In genomic region chr15:86367247-86367646, GRCm38 (mm10) we compare ENCODE assay signal across 19 mouse cellular contexts.
DNase-seq lines count a peak whose midpoint lies in the region; ATAC-seq and TF ChIP-seq lines count a peak whose summit lies in the region.
"Had no signal": no experiment of that assay in that cellular context is flagged by ENCODE, and none has a peak within 500 bp of the region (broad histone marks: within the 10 kb centered on the region; RNA-seq: fewer than 3 reads in every experiment).

No protein-coding gene starts in this region.

- H3K27me3 ChIP-seq in heart, postnatal 0 days (ENCODE audit: control insufficient read depth, insufficient read depth, low read length), result no peaks in the 10 kb centered on the region
- peaks cover 13% of the 10 kb centered on the region; the same call in 1 of the 2 replicates for H3K27me3 ChIP-seq in heart, embryonic 12.5 days (replicated peaks)
- no peaks in the 10 kb centered on the region for H3K27me3 ChIP-seq in lung, embryonic 14.5 days (ENCODE audit: insufficient read depth, low read length)
- no peaks in the 10 kb centered on the region for H3K27me3 ChIP-seq in lung, embryonic 16.5 days (ENCODE audit: control insufficient read depth, insufficient read depth, low read depth, low read length)
- H3K27me3 ChIP-seq: embryonic facial prominence, embryonic 13.5 days had no signal

- H3K4me2 ChIP-seq in heart, postnatal 0 days (ENCODE audit: low read depth, low read length), result no peak overlapping the region
- H3K4me2 ChIP-seq in heart, embryonic 12.5 days, result no peak overlapping the region
- H3K4me2 ChIP-seq in lung, embryonic 14.5 days, result no peak overlapping the region
- no peak overlapping the region for H3K4me2 ChIP-seq in lung, embryonic 16.5 days (ENCODE audit: low read depth, low read length)
- H3K4me2 ChIP-seq: embryonic facial prominence, embryonic 13.5 days had no signal

- DNase-seq in heart, postnatal 0 days (ENCODE audit: low spot score), result peak; percentile 10
- peak; percentile 74 for DNase-seq in lung, embryonic 14.5 days
- DNase-seq in lung, adult 2 months, result no peak
- DNase-seq in brain, embryonic 14.5 days (ENCODE audit: low read depth), result peak; percentile 65
- no peak for DNase-seq in cerebellum, adult 18-20 months
- DNase-seq: cerebellum, postnatal 25 days; gastrocnemius, adult 2 months; heart, adult 2 months; kidney, adult 18-20 months; kidney, postnatal 36 days; liver; thymus, postnatal 25 days had no signal

- no peaks in the 10 kb centered on the region for H3K9me3 ChIP-seq in heart, postnatal 0 days (replicated peaks; ENCODE audit: control insufficient read depth, low read length)
- H3K9me3 ChIP-seq in heart, embryonic 12.5 days (replicated peaks), result no peaks in the 10 kb centered on the region
- no peaks in the 10 kb centered on the region for H3K9me3 ChIP-seq in lung, embryonic 14.5 days (ENCODE audit: low read depth, low read length)
- no peaks in the 10 kb centered on the region for H3K9me3 ChIP-seq in lung, embryonic 16.5 days (ENCODE audit: control insufficient read depth, low read length)
- H3K9me3 ChIP-seq: embryonic facial prominence, embryonic 13.5 days had no signal

- no peak for TF ChIP-seq POLR2A in lung, adult 2 months (IDR thresholded peaks at IDR 0.05; ENCODE audit: borderline replicate concordance, extremely low read depth, low read depth, low read length)
- no peak for TF ChIP-seq POLR2A in brain, embryonic 14.5 days (IDR thresholded peaks at IDR 0.05; ENCODE audit: borderline replicate concordance, extremely low read depth, insufficient read depth, insufficient read length, poor library complexity, severe bottlenecking)

- H3K9ac ChIP-seq in heart, postnatal 0 days (replicated peaks; ENCODE audit: low read depth, low read length), result no peak overlapping the region
- no peak overlapping the region for H3K9ac ChIP-seq in heart, embryonic 12.5 days
- H3K9ac ChIP-seq in lung, embryonic 14.5 days, result no peak overlapping the region
- no peak overlapping the region for H3K9ac ChIP-seq in lung, embryonic 16.5 days (ENCODE audit: low read length)
- H3K9ac ChIP-seq: embryonic facial prominence, embryonic 13.5 days had no signal

- 60% methylated on average over 8 of the region's 8 CpGs for WGBS in heart, postnatal 0 days
- WGBS in heart, embryonic 12.5 days, result 70% methylated on average over 8 of the region's 8 CpGs
- WGBS in lung, embryonic 14.5 days, result 50% methylated on average over 8 of the region's 8 CpGs
- WGBS in lung, adult 2 months, result 59% methylated on average over 8 of the region's 8 CpGs
- 55% methylated on average over 8 of the region's 8 CpGs for WGBS in lung, embryonic 16.5 days

- H3K27ac ChIP-seq in heart, postnatal 0 days (ENCODE audit: low read depth), result no peak overlapping the region
- no peak overlapping the region for H3K27ac ChIP-seq in heart, embryonic 12.5 days (ENCODE audit: poor library complexity, severe bottlenecking)
- no peak overlapping the region for H3K27ac ChIP-seq in lung, embryonic 14.5 days (ENCODE audit: low read depth)
- H3K27ac ChIP-seq in lung, embryonic 16.5 days (ENCODE audit: low read length), result no peak overlapping the region
- H3K27ac ChIP-seq: embryonic facial prominence, embryonic 13.5 days; gastrocnemius, adult 2 months; heart, adult 2 months; left cerebral cortex, adult 2 months; stomach, postnatal 0 days had no signal

- H3K4me1 ChIP-seq in heart, postnatal 0 days (ENCODE audit: control insufficient read depth, insufficient read depth), result peaks cover 5% of the 10 kb centered on the region
- peaks cover 13% of the 10 kb centered on the region for H3K4me1 ChIP-seq in heart, embryonic 12.5 days (replicated peaks)
- 0 out of 2 replicates have a peak, but pooled peaks cover 5% of the 10 kb centered on the region for H3K4me1 ChIP-seq in lung, embryonic 14.5 days (ENCODE audit: insufficient read depth)
- no peaks in the 10 kb centered on the region for H3K4me1 ChIP-seq in lung, adult 2 months (ENCODE audit: control insufficient read depth, insufficient read depth, low read length)
- H3K4me1 ChIP-seq in lung, embryonic 16.5 days (replicated peaks; ENCODE audit: control insufficient read depth, insufficient read depth, low read length), result peaks cover 2% of the 10 kb centered on the region; the same call in 1 of the 2 replicates
- H3K4me1 ChIP-seq: embryonic facial prominence, embryonic 13.5 days had no signal

- no peak for TF ChIP-seq CTCF in heart, postnatal 0 days (IDR thresholded peaks at IDR 0.05; ENCODE audit: low read depth)
- no peak for TF ChIP-seq CTCF in lung, embryonic 14.5 days (IDR thresholded peaks at IDR 0.05; ENCODE audit: low read depth)
- no peak for TF ChIP-seq CTCF in lung, adult 2 months (IDR thresholded peaks at IDR 0.05; ENCODE audit: insufficient read depth, low read length)
- TF ChIP-seq CTCF in brain, embryonic 14.5 days (IDR thresholded peaks at IDR 0.05; ENCODE audit: borderline replicate concordance, extremely low read depth, insufficient read depth, insufficient read length), result no peak

- H3K4me3 ChIP-seq in heart, postnatal 0 days (ENCODE audit: low read depth, low read length), result no peak overlapping the region
- H3K4me3 ChIP-seq in heart, embryonic 12.5 days, result no peak overlapping the region
- H3K4me3 ChIP-seq in lung, embryonic 14.5 days (ENCODE audit: low read depth, low read length), result no peak overlapping the region
- no peak overlapping the region for H3K4me3 ChIP-seq in lung, adult 2 months (replicated peaks; ENCODE audit: extremely low read depth, low read depth, low read length)
- no peak overlapping the region for H3K4me3 ChIP-seq in lung, embryonic 16.5 days (ENCODE audit: low read length)
- H3K4me3 ChIP-seq: embryonic facial prominence, embryonic 13.5 days; gastrocnemius, adult 2 months; heart, adult 2 months; left cerebral cortex, adult 2 months; myocyte had no signal

- ATAC-seq in heart, postnatal 0 days (ENCODE audit: insufficient read depth, low read depth), result no peak
- no peak for ATAC-seq in heart, embryonic 12.5 days (ENCODE audit: insufficient number of reproducible peaks, low FRiP score)
- ATAC-seq in lung, embryonic 14.5 days (ENCODE audit: insufficient read depth), result peak; percentile 83
- peak; percentile 79 for ATAC-seq in lung, embryonic 16.5 days (ENCODE audit: low read depth)
- ATAC-seq in megakaryocyte, adult 5-6 weeks (ENCODE audit: poor library complexity, severe bottlenecking), result no peak

- TF ChIP-seq EP300 in heart, postnatal 0 days (IDR thresholded peaks at IDR 0.05; ENCODE audit: low read depth), result no peak

- no peaks in the 10 kb centered on the region for H3K36me3 ChIP-seq in heart, postnatal 0 days (replicated peaks; ENCODE audit: control insufficient read depth, insufficient read depth, low read length)
- no peaks in the 10 kb centered on the region for H3K36me3 ChIP-seq in heart, embryonic 12.5 days
- no peaks in the 10 kb centered on the region for H3K36me3 ChIP-seq in lung, embryonic 14.5 days (ENCODE audit: insufficient read depth)
- H3K36me3 ChIP-seq in lung, embryonic 16.5 days (ENCODE audit: control insufficient read depth, insufficient read depth, low read length), result no peaks in the 10 kb centered on the region
- H3K36me3 ChIP-seq: embryonic facial prominence, embryonic 13.5 days had no signal

Comparison
In these comparisons a context has a peak if more than half of its experiments do, and no peak if none do; other contexts are left out.
1. DNase-seq: peak in heart, postnatal 0 days (single experiment), lung, embryonic 14.5 days (single experiment) and brain, embryonic 14.5 days (single experiment); none in lung, adult 2 months (single experiment) and cerebellum, adult 18-20 months (0 of 2).
2. ATAC-seq: peak in lung, embryonic 14.5 days (single experiment) and lung, embryonic 16.5 days (single experiment); none in heart, postnatal 0 days (single experiment), heart, embryonic 12.5 days (single experiment) and megakaryocyte, adult 5-6 weeks (single experiment).